Mouse (Mus musculus) kidney, postnatal 10 days (tissue): ENCODE results near the gene Tbc1d25.

Source experiments
- DNase-seq: peaks from one replicate; pipeline ENCODE4 v3.0.0; 2021; ENCODE audit warnings: mixed read lengths

The Tbc1d25 gene

DNA sequence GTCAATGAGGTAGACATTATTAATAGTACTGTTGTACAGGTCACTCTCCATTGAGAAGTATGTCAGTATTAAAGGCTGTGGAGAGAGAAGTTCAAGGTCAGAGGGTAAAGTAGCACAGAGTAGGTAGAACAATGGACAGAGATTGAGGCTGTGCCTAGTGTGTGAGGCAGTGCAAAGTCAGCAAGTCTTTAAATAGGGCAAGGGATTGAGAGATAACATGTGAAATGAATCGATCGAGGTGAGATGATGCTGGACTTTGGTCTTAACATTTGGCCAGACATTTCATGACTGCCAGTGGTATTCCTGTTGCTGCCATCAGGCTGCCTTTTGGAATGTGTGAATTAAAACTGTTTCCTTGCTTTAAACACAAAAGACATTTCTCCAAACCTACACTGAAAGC lies 2.9 kb upstream of the Tbc1d25 start:
- DNase-seq = no peak

DNA sequence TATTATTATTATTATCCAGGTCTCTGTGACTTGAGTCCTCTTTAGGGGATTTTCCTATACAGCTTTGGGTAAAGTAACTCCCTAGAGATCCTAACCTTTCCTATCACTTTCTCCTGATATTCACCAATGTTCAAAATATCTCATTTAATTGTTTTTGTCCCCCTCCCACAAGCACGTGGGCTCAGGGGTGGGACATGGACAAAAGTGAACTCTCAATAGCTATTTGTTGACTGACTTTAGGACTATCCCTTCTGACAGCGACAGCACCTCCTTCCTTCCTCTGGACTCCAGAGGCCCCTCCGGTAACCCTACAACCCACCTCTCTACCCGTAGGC lies 845 bp downstream of the Tbc1d25 start:
- no peak for DNase-seq

- no peak for DNase-seq
These were observed 8.0 kb downstream of the Tbc1d25 start for GRCm38 (mm10) chrX:8167716-8168647.

- no peak for DNase-seq
These were observed 11.5 kb downstream of the Tbc1d25 start for GRCm38 (mm10) chrX:8164471-8164870.

DNA sequence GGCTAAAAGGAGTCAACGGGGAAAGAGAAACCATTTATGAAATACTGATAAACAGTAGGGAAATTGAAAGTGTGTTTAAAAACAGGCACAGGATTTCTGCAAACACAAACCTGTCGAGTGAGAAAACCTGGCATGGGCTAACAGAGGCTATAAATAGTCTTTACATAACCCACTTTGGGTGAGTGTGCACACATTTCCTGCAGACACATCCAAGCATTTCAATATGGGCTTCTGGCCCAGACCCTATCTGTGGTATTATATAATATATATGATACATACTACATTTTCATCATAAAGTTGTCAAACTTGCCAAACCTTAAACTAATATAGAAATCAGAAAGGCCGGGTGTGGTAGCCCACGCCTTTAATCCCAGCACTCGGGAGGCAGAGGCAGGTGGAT lies 12.9 kb downstream of the Tbc1d25 start:
- no peak for DNase-seq

DNA sequence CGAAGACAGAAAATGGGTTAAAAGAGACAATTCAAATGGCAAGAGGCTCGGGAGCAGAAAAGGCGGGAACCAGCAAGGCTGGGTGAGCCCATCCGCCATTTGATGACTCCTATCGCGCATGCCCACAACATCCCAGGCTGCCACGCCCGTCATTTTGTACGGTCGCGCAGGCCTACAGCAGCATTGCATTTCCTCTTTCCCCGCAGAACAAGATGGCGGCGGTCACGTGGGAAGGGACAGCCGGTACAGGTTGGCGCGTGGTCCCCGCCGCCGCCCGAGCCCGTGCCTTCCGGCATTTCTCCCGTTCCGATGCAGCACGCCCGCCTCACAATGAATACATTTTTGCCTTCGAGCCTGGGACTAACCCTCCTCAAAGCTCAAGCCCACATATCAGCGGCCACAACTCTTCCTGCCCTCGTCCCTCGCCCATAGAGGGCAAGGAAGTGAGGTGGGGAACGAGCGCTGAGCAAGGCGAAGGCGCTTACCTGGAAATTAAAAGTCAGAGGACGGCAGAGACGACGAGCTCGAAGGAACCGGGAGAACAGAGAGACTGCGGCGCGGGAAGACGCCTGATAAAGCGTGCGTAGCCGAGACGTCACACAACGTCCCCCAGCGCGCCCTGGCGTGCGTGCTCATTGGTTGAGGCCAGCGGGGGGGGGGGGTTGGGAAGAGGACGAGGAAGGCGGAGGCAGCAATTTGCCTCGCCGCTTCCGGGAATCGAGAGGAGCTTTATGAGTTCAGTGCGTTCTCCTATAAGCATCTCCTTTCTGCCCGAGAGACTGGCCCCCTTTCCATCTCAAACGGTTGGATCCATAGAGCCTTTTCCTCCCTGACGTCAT lies 30.6 kb downstream of the Tbc1d25 start, which contains the start of gene Rbm3:
Gene Rbm3 (minus strand): TSS at position 728 of the 839 bp plus-strand sequence.
- peak; percentile 90 for DNase-seq

GRCm38 (mm10) chrX:8143750-8144149 lies 32.2 kb downstream of the Tbc1d25 start:
- DNase-seq = peak; percentile 40

- DNase-seq = no peak
These were observed 33.0 kb downstream of the Tbc1d25 start for GRCm38 (mm10) chrX:8142948-8143347.

DNA sequence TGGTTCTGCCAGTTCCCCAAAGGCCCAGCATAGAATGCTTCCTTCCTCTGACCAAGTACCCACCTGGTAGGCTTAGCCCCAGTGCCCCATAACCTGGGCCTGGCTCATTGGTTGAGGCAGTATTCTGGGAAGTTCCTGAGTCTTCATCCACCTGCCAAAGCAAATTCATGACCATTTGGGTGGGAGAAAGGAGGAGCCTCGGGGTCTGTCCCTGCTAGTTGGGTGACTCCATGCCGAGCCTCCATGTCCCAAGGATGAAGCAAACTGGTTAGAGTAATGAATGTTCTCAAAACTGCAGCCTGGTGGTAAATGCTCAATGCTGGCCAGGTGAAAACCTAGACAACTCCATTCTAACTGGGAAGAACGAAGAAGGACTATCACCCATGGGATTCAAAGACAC lies 34.9 kb downstream of the Tbc1d25 start:
- no peak for DNase-seq

GRCm38 (mm10) chrX:8140446-8140845 lies 35.5 kb downstream of the Tbc1d25 start:
- no peak for DNase-seq

GRCm38 (mm10) chrX:8139480-8139879 lies 36.5 kb downstream of the Tbc1d25 start:
- no peak for DNase-seq

GRCm38 (mm10) chrX:8135886-8136285 lies 40.1 kb downstream of the Tbc1d25 start:
- no peak for DNase-seq

- DNase-seq = peak; percentile 93
These were observed 43.7 kb downstream of the Tbc1d25 start, which contains the start of gene Wdr13 for GRCm38 (mm10) chrX:8132017-8132976. TSS of gene Wdr13 (minus strand) at chrX:8132892.

DNA sequence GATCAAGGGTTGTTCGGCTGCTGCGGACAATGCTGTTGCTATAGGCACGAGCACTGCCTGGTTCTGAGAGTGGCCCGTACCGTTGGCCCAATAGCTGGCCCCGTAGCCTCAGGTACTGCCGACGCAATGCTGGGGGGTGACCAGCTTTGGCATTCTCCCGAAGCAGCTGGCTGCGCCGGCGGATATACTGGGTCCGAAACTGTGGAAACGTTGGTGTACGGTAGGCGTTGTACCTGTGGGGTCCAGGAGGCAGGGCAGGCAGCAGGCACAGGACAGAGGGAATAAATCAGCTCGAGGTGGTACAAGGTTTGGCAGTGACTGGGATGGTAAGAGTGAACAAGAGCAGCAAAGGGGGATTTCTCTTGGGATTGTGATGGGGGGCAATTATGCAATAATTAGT lies 44.6 kb downstream of the Tbc1d25 start:
- DNase-seq = no peak

DNA sequence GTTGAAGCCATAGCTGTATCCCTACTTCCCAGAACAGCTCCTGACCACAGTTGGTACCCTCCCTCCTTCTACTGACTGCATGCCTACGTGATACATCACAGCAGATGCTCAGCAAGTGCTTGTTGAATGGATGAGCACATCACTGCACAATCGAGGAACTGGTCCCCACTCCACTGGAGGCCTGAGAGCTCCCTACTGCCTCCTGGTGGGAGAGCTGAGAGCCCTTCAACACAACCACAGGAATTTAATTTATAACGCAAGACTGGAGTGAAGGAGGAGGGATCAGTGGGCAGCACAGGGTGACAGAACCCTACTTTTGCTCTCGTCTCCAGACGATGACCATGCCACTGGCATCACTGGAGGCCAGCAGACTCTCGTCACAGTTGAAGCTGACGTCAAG lies 50.7 kb downstream of the Tbc1d25 start:
- DNase-seq = no peak

DNA sequence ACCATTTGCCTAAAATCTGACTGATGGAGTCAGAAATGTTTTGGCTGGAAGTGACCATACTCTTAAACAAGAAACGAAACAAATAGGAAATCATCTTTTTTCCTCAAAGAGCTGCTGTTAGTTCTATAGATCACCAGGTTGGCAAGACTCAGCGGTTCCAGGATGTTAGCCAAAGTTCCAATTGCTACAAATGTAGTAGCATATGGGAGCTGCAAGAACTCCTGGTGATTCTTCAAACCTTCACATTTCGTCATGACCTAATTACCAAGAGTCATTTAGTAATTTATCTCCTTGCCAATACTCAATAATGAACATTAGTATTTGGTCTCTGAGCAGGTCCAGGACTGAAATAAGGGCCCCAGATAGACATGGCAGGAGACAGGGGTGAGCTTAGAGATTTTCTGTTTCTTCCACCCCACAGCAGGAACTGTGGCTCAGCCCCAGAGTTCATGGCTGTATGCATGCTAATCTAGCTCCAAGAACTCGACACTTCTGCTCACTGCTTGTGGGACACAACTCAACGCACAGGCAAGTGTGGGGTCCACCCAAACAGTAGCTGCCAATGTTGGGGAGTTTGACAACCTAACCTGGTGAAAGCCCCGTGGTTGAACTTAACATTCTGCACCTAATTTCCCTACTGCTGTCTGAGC lies 52.0 kb downstream of the Tbc1d25 start:
- DNase-seq = no peak

- no peak for DNase-seq
These were observed 58.7 kb downstream of the Tbc1d25 start for GRCm38 (mm10) chrX:8117264-8117663.

DNA sequence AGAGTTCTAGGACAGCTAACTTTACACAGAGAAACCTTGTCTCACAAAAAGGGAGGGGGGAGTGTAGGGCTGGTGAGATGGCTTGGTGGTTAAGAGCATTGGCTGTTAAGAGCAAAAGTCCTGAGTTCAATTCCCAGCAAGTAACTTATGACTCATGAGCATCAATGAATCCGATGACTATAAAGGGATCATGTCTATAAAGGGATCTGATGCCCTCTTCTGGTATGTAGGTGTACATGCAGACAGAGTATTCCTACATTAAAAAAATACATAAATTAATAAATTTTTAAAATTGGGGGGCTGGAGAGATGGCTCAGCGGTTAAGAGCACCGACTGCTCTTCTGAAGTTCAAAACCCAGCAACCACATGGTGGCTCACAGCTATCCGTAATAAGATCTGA lies 60.7 kb downstream of the Tbc1d25 start:
- no peak for DNase-seq

DNA sequence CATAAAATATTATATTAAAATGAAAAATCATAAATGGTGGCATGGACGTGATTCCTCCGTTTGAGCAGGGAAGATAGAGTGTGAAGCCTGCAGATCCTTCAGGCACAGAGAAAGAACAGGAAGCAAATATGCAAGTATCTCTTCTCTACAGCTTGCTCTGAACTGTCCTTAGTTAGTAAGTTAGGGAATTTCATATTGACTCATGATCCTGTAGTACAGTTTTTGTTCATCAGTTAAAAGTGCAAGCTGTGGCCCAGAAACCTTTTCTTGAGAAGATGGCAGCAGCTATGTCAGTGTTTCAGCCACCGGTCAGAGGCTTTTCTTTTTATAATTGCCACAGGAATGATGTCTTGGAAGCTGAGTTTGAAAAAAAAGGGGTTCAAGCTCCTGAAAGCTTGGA lies 71.0 kb downstream of the Tbc1d25 start:
- no peak for DNase-seq
